Mouse (Mus musculus) adrenal gland (tissue): ENCODE data around the gene Glis2.

ENCODE experiments used
- intact Hi-C: fragments of 180-260 bp; cut with DNase I; formaldehyde crosslinking; loops from one replicate; pipeline ENCODE4 v1.15.1; 2025

The Glis2 gene

GRCm38 (mm10) chr16:4602766-4603452 is 8.4 kb downstream of the Glis2 start:
- intact Hi-C loops, result no loop called here

- intact Hi-C loops, result no loop called here
These were observed 8.9 kb downstream of the Glis2 start for GRCm38 (mm10) chr16:4603453-4603837.

GRCm38 (mm10) chr16:4604293-4604837 is 9.9 kb downstream of the Glis2 start:
- intact Hi-C loops, result no loop called here

- intact Hi-C loops, result no loop called here
These were observed 11.1 kb downstream of the Glis2 start for GRCm38 (mm10) chr16:4605514-4606131.

- intact Hi-C loops, result loop anchor here (1.0 kb wide), 1 partner anchor 38 kb away; no protein-coding TSS in a partner anchor
These were observed 12.0 kb downstream of the Glis2 start for GRCm38 (mm10) chr16:4606431-4607084.

GRCm38 (mm10) chr16:4607818-4608531 is 13.5 kb downstream of the Glis2 start:
- intact Hi-C loops, result loop anchor here (1.0 kb wide), 1 partner anchor 40 kb away; no protein-coding TSS in a partner anchor

GRCm38 (mm10) chr16:4608532-4609059 is 14.1 kb downstream of the Glis2 start:
- intact Hi-C loops, result no loop called here

- intact Hi-C loops, result no loop called here
These were observed 16.7 kb downstream of the Glis2 start for GRCm38 (mm10) chr16:4611193-4611592.

GRCm38 (mm10) chr16:4611676-4612075 is 17.2 kb downstream of the Glis2 start:
- intact Hi-C loops, result no loop called here

GRCm38 (mm10) chr16:4613736-4614135 is 19.2 kb downstream of the Glis2 start:
- intact Hi-C loops, result no loop called here

GRCm38 (mm10) chr16:4614639-4615038 is 20.1 kb downstream of the Glis2 start:
- intact Hi-C loops, result no loop called here

- intact Hi-C loops, result no loop called here
These were observed 20.8 kb downstream of the Glis2 start for GRCm38 (mm10) chr16:4615297-4615696.

- intact Hi-C loops, result no loop called here
These were observed 22.3 kb downstream of the Glis2 start for GRCm38 (mm10) chr16:4616829-4617228.

GRCm38 (mm10) chr16:4624074-4624473 is 29.6 kb downstream of the Glis2 start:
- intact Hi-C loops, result no loop called here

- intact Hi-C loops, result no loop called here
These were observed 30.1 kb downstream of the Glis2 start, which contains the start of gene Pam16 for GRCm38 (mm10) chr16:4624481-4625110. Pam16 (minus strand) TSS chr16:4624988.

GRCm38 (mm10) chr16:4627105-4627504 is 32.6 kb downstream of the Glis2 start:
- intact Hi-C loops, result no loop called here

GRCm38 (mm10) chr16:4628898-4629419 is 34.4 kb downstream of the Glis2 start:
- intact Hi-C loops, result no loop called here

GRCm38 (mm10) chr16:4629950-4630349 is 35.4 kb downstream of the Glis2 start:
- intact Hi-C loops, result loop anchor here (1.0 kb wide), 1 partner anchor 37 kb away; no protein-coding TSS in a partner anchor

- intact Hi-C loops, result no loop called here
These were observed 37.5 kb downstream of the Glis2 start for GRCm38 (mm10) chr16:4632050-4632449.

- intact Hi-C loops, result no loop called here
These were observed 39.1 kb downstream of the Glis2 start for GRCm38 (mm10) chr16:4633661-4634060.
